ENCODE assay signal across 28 mouse cellular contexts in the genomic region with DNA sequence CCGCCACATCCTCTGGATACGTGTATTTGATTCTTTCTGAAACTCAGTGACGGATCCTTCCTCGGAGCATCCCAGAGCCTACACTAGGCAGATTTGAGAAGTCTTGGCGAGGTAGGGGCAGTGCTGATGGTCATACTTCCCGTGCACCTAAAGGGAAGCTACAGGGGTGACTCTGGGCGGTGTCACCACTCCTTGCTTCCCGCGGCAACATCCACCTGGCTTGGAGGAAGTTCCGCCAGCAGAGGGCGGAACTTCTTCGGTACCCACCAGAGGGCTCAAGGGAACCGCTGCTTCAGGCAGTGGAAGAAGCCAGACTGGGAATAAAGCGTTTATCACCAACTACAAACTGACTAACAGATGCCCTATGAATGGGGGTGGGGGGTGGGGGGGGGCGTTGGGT. TPM values are rescaled to one million over a fixed set of nuclear protein-coding genes. Genes with fewer than 3 reads are reported as not detected.
DNase-seq lines count a peak whose midpoint lies in the region; ATAC-seq and TF ChIP-seq lines count a peak whose summit lies in the region.
"Had no signal": no experiment of that assay in that cellular context is flagged by ENCODE, and none has a peak within 500 bp of the region (broad histone marks: within the 10 kb centered on the region; RNA-seq: fewer than 3 reads in every experiment).

No protein-coding gene starts in this region.

- TF ChIP-seq CTCF in E14TG2a.4 (conservative IDR thresholded peaks at IDR 0.05; ENCODE audit: low read length) = peak; percentile 9; the same call in 1 of the 2 replicates

- no peak for ATAC-seq in neural tube, embryonic 15.5 days (ENCODE audit: low FRiP score)
- ATAC-seq: forebrain, embryonic 14.5 days; forebrain, postnatal 0 days; hindbrain, postnatal 0 days; inflammation-experienced regulatory T-cells, adult 6 months; intestine, embryonic 16.5 days had no signal

- no peak overlapping the region for H3K27ac ChIP-seq in midbrain, embryonic 10.5 days (replicated peaks)
- H3K27ac ChIP-seq in neural tube, embryonic 15.5 days (replicated peaks) = no peak overlapping the region
- H3K27ac ChIP-seq: embryonic facial prominence, embryonic 12.5 days; embryonic facial prominence, embryonic 15.5 days; gastrocnemius, adult 2 months; heart, embryonic 10.5 days; heart, embryonic 13.5 days; hindbrain, embryonic 14.5 days; hindbrain, postnatal 0 days had no signal

- H3K4me1 ChIP-seq in E14TG2a.4 (replicated peaks; ENCODE audit: low read depth, low read length) = peaks cover 26% of the 10 kb centered on the region
- no peaks in the 10 kb centered on the region for H3K4me1 ChIP-seq in midbrain, embryonic 10.5 days
- 0 out of 2 replicates have a peak, but pooled peaks cover 3% of the 10 kb centered on the region for H3K4me1 ChIP-seq in neural tube, embryonic 15.5 days
- H3K4me1 ChIP-seq: embryonic facial prominence, embryonic 12.5 days; embryonic facial prominence, embryonic 15.5 days; heart, embryonic 10.5 days; heart, embryonic 13.5 days had no signal

- H3K9me3 ChIP-seq in E14TG2a.4 (ENCODE audit: low read length) = peaks cover 17% of the 10 kb centered on the region
- H3K9me3 ChIP-seq in midbrain, embryonic 10.5 days (replicated peaks) = no peaks in the 10 kb centered on the region
- H3K9me3 ChIP-seq in neural tube, embryonic 15.5 days (replicated peaks) = no peaks in the 10 kb centered on the region
- H3K9me3 ChIP-seq: embryonic facial prominence, embryonic 12.5 days; embryonic facial prominence, embryonic 15.5 days; heart, embryonic 10.5 days; heart, embryonic 13.5 days had no signal

- H3K27me3 ChIP-seq in E14TG2a.4 (ENCODE audit: insufficient read depth, low read length) = no peaks in the 10 kb centered on the region
- H3K27me3 ChIP-seq in midbrain, embryonic 10.5 days (ENCODE audit: low read depth, poor library complexity, severe bottlenecking) = no peaks in the 10 kb centered on the region
- no peaks in the 10 kb centered on the region for H3K27me3 ChIP-seq in neural tube, embryonic 15.5 days (replicated peaks)
- H3K27me3 ChIP-seq: embryonic facial prominence, embryonic 12.5 days; embryonic facial prominence, embryonic 15.5 days; heart, embryonic 13.5 days had no signal

- no peak overlapping the region for H3K9ac ChIP-seq in neural tube, embryonic 15.5 days (replicated peaks)
- H3K9ac ChIP-seq: embryonic facial prominence, embryonic 12.5 days; embryonic facial prominence, embryonic 15.5 days; forebrain, postnatal 0 days; heart, embryonic 13.5 days; hindbrain, embryonic 14.5 days had no signal

- H3K36me3 ChIP-seq in E14TG2a.4 (ENCODE audit: insufficient read depth, low read length) = no peaks in the 10 kb centered on the region
- no peaks in the 10 kb centered on the region for H3K36me3 ChIP-seq in midbrain, embryonic 10.5 days
- H3K36me3 ChIP-seq in neural tube, embryonic 15.5 days = no peaks in the 10 kb centered on the region
- H3K36me3 ChIP-seq: embryonic facial prominence, embryonic 12.5 days; embryonic facial prominence, embryonic 15.5 days; heart, embryonic 10.5 days; heart, embryonic 13.5 days had no signal

- DNase-seq in ES-CJ7 (ENCODE audit: low read depth, low spot score) (peak; percentile 25), R1 (ENCODE audit: low read depth, low spot score) (peak; percentile 80)
- DNase-seq in midbrain, embryonic 10.5 days (ENCODE audit: low spot score) = no peak
- DNase-seq in cerebellum, postnatal 14 days = no peak
- DNase-seq: adrenal gland, adult 2 months; adrenal gland, postnatal 14 days; B cell, adult 2 months; cerebellum, adult 11 months; cerebellum, adult 8-10 months; cerebellum, postnatal 10 days; forebrain, postnatal 0 days; gastrocnemius, adult 2 months; gastrocnemius, postnatal 14 days; heart, adult 18-20 months; heart, postnatal 14 days; heart, postnatal 4 days; kidney, adult 18-20 months had no signal

- 91% methylated on average over 15 of the region's 15 CpGs for WGBS in midbrain, embryonic 10.5 days
- WGBS in neural tube, embryonic 15.5 days = 90% methylated on average over 15 of the region's 15 CpGs

- H3K4me2 ChIP-seq in neural tube, embryonic 15.5 days = no peak overlapping the region
- H3K4me2 ChIP-seq: embryonic facial prominence, embryonic 12.5 days; embryonic facial prominence, embryonic 15.5 days; heart, embryonic 13.5 days; hindbrain, embryonic 14.5 days had no signal

- no peak overlapping the region; the same call in 1 of the 2 replicates for H3K4me3 ChIP-seq in E14TG2a.4 (replicated peaks; ENCODE audit: low read length)
- no peak overlapping the region for H3K4me3 ChIP-seq in midbrain, embryonic 10.5 days
- no peak overlapping the region for H3K4me3 ChIP-seq in neural tube, embryonic 15.5 days (replicated peaks)
- H3K4me3 ChIP-seq: embryonic facial prominence, embryonic 12.5 days; embryonic facial prominence, embryonic 15.5 days; gastrocnemius, adult 2 months; heart, embryonic 10.5 days; heart, embryonic 13.5 days had no signal

RNA-seq across cellular contexts. Expression of gene Nell2, which starts 58.5 kb away (rescaled TPM):
- 50.7 and 67.0 TPM in 2 replicates for polyA plus RNA-seq in midbrain, embryonic 10.5 days (2016; fragmentation: Nextera tagmentation; extraction: Ambion mirVana)
- 168 and 194 TPM in 2 replicates for polyA plus RNA-seq in neural tube, embryonic 15.5 days (2015; fragmentation: Nextera tagmentation; extraction: Ambion mirVana)
- polyA plus RNA-seq: inflammation-experienced regulatory T-cells, adult 6 months had no signal

Comparison
In these comparisons a context has a peak if more than half of its experiments do, and no peak if none do; other contexts are left out.
1. DNase-seq: peak in ES-CJ7 (single experiment) and R1 (single experiment); none in midbrain, embryonic 10.5 days (single experiment) and cerebellum, postnatal 14 days (0 of 2).